Mouse (Mus musculus): Measurements from ENCODE around the gene Kng1. TPM values are rescaled to one million over a fixed set of nuclear protein-coding genes. Genes with fewer than 3 reads are reported as not detected.

Kng1 gene
- polyA plus RNA-seq, 1 experiment from 2014 or later, result not detected

- no peaks in the 10 kb centered on the region for H3K9me3 ChIP-seq
- ATAC-seq (ENCODE audit: low FRiP score), result peak; percentile 96
- peak within 1 kb of the TSS; percentile 85 for H3K4me2 ChIP-seq
- peak within 1 kb of the TSS; percentile 74 for H3K4me3 ChIP-seq (replicated peaks)
- peaks cover 20% of the 10 kb centered on the region for H3K4me1 ChIP-seq
- H3K27ac ChIP-seq, result peak within 1 kb of the TSS; percentile 98
- H3K27me3 ChIP-seq, result no peaks in the 10 kb centered on the region
- WGBS, result under 1% methylated on average over 51 of the region's 51 CpGs
- H3K36me3 ChIP-seq (replicated peaks), result peaks cover 17% of the 10 kb centered on the region
- H3K9ac ChIP-seq, result peak within 1 kb of the TSS; percentile 89
Measured at GRCm38 (mm10) chr16:23127673-23128375, 70.2 kb downstream of the Kng1 start, which contains the start of gene Rfc4. Rfc4 (minus strand) TSS chr16:23127737.

- Histone ChIP-seq H3K9me3 (no peaks in the 10 kb centered on the region), H3K4me2 (no peak overlapping the region), H3K27me3 (no peaks in the 10 kb centered on the region), H3K36me3 (replicated peaks) (no peaks in the 10 kb centered on the region), H3K27ac (no peak overlapping the region), H3K9ac (no peak overlapping the region), H3K4me3 (replicated peaks) (no peak overlapping the region), H3K4me1 (peaks cover 20% of the 10 kb centered on the region)
- no peak for ATAC-seq (ENCODE audit: low FRiP score)
- 92% methylated on average over 3 of the region's 3 CpGs for WGBS
Measured at GRCm38 (mm10) chr16:23130303-23130702, 72.6 kb downstream of the Kng1 start.

Small RNAs within 50 kb of the gene (microRNA-seq; reads per million reads assigned to microRNA genes)
- gene Gm49346, result 0.73 reads per million

Other genes with a start within 250 kb of the Kng1 start
- gene Crygs, start 246.3 kb upstream of the Kng1 start, polyA plus RNA-seq (2016; fragmentation: Nextera tagmentation; extraction: Ambion mirVana), result not detected in 2 replicates
- gene Tbccd1, start 200.2 kb upstream of the Kng1 start, polyA plus RNA-seq (2016; fragmentation: Nextera tagmentation; extraction: Ambion mirVana), result 30.8 and 36.2 TPM in 2 replicates
- 87.7 and 87.8 TPM in 2 replicates for gene Dnajb11, start 200.0 kb upstream of the Kng1 start, polyA plus RNA-seq (2016; fragmentation: Nextera tagmentation; extraction: Ambion mirVana)
- not detected in 2 replicates for gene Ahsg, start 166.6 kb upstream of the Kng1 start, polyA plus RNA-seq (2016; fragmentation: Nextera tagmentation; extraction: Ambion mirVana)
- not detected in 2 replicates for gene Fetub, start 139.5 kb upstream of the Kng1 start, polyA plus RNA-seq (2016; fragmentation: Nextera tagmentation; extraction: Ambion mirVana)
- not detected in 2 replicates for gene Hrg, start 106.8 kb upstream of the Kng1 start, polyA plus RNA-seq (2016; fragmentation: Nextera tagmentation; extraction: Ambion mirVana)
- not detected in 2 replicates for gene Kng2, start 28.4 kb upstream of the Kng1 start, polyA plus RNA-seq (2016; fragmentation: Nextera tagmentation; extraction: Ambion mirVana)
- 221 and 223 TPM in 2 replicates for gene Eif4a2, start 49.6 kb downstream of the Kng1 start, polyA plus RNA-seq (2016; fragmentation: Nextera tagmentation; extraction: Ambion mirVana)
- 181 and 190 TPM in 2 replicates for gene Rfc4, start 69.9 kb downstream of the Kng1 start, polyA plus RNA-seq (2016; fragmentation: Nextera tagmentation; extraction: Ambion mirVana)
- not detected in 2 replicates for gene Adipoq, start 88.7 kb downstream of the Kng1 start, polyA plus RNA-seq (2016; fragmentation: Nextera tagmentation; extraction: Ambion mirVana)
- 34.6 and 36.2 TPM in 2 replicates for gene St6gal1, start 166.9 kb downstream of the Kng1 start, polyA plus RNA-seq (2016; fragmentation: Nextera tagmentation; extraction: Ambion mirVana)

All from forebrain, embryonic 12.5 days (tissue).